Mouse (Mus musculus) heart, embryonic 16.5 days (tissue): ENCODE data around the gene Plekhb1. TPM values are rescaled to one million over a fixed set of nuclear protein-coding genes. Genes with fewer than 3 reads are reported as not detected.

ENCODE experiments used
- ATAC-seq: fragments of 200-750 bp; cut with Nextera tagmentation; replicated peaks from 2 replicates; pipeline ENCODE4 v1.8.0; 2017; ENCODE audit warnings: moderate number of reproducible peaks; ENCODE audit not compliant: insufficient read depth, low FRiP score; ENCODE audit errors: extremely low read depth
- H3K27ac ChIP-seq: fragments of 300-500 bp; sonication (generic); 2 replicates; pipeline ENCODE4 v1.5.1; 2014; ENCODE audit warnings: mild to moderate bottlenecking, low read length, control low read depth, moderate library complexity
- H3K27me3 ChIP-seq: fragments of 300-500 bp; sonication (generic); 2 replicates; pipeline ENCODE4 v1.6.1; 2014; ENCODE audit warnings: low read length, mixed read lengths; ENCODE audit not compliant: control insufficient read depth, insufficient read depth
- H3K36me3 ChIP-seq: fragments of 300-500 bp; sonication (generic); 2 replicates; pipeline ENCODE4 v1.6.1; 2014; ENCODE audit not compliant: control insufficient read depth, insufficient read depth
- H3K4me1 ChIP-seq: fragments of 300-500 bp; sonication (generic); 2 replicates; pipeline ENCODE4 v1.6.1; 2014; ENCODE audit warnings: low read length, mixed read lengths; ENCODE audit not compliant: control insufficient read depth, insufficient read depth
- H3K4me2 ChIP-seq: fragments of 300-500 bp; sonication (generic); 2 replicates; pipeline ENCODE4 v1.6.1; 2014; ENCODE audit warnings: low read depth, mild to moderate bottlenecking, control low read depth, low read length
- H3K4me3 ChIP-seq: fragments of 300-500 bp; sonication (generic); 2 replicates; pipeline ENCODE4 v1.5.1; 2014; ENCODE audit warnings: mild to moderate bottlenecking, control low read depth, low read length
- H3K9ac ChIP-seq: fragments of 300-500 bp; sonication (generic); 2 replicates; pipeline ENCODE4 v1.6.1; 2014; ENCODE audit warnings: low read length, control low read depth
- H3K9me3 ChIP-seq: fragments of 300-500 bp; sonication (generic); replicated peaks from 2 replicates; pipeline ENCODE4 v1.6.1; 2016; ENCODE audit warnings: low read length; ENCODE audit not compliant: control insufficient read depth
- WGBS: fragments of 180-500 bp; shearing (Covaris S2); extraction: QIAGEN DNeasy Blood & Tissue Kit; methylation state at CpG from one replicate; pipeline ENCODE4 v1.1.7; 2014; 5-methylcytosine and 5-hydroxymethylcytosine counted together
- polyA plus RNA-seq: library from polyadenylated mRNA; unstranded; fragments of >200 nt; fragmentation: Nextera tagmentation; extraction: Ambion mirVana; gene quantifications from 2 replicates; pipeline ENCODE4 v1.2.1, GENCODE M21; 2015

Plekhb1 gene
- polyA plus RNA-seq, 1 experiment from 2014 or later, result 2.7 TPM

GRCm38 (mm10) chr7:100649095-100649494, 13.1 kb downstream of the Plekhb1 start:
- H3K36me3 ChIP-seq, result no peaks in the 10 kb centered on the region
- H3K27me3 ChIP-seq, result no peaks in the 10 kb centered on the region
- peak overlapping the region; percentile 8; the same call in 1 of the 2 replicates for H3K27ac ChIP-seq
- ATAC-seq, result 0 out of 2 replicates have a peak, but pooled peaks have one; percentile 46
- H3K4me3 ChIP-seq, result no peak overlapping the region
- H3K9me3 ChIP-seq, result no peaks in the 10 kb centered on the region
- WGBS, result 71% methylated on average over 4 of the region's 4 CpGs
- no peak overlapping the region for H3K9ac ChIP-seq
- 0 out of 2 replicates have a peak, but pooled peaks cover 2% of the 10 kb centered on the region for H3K4me1 ChIP-seq
- H3K4me2 ChIP-seq, result no peak overlapping the region

- ATAC-seq, result no peak
- Histone ChIP-seq H3K27me3 (no peaks in the 10 kb centered on the region), H3K4me2 (no peak overlapping the region), H3K9ac (no peak overlapping the region), H3K36me3 (0 out of 2 replicates have a peak, but pooled peaks cover 5% of the 10 kb centered on the region), H3K27ac (no peak overlapping the region), H3K4me3 (no peak overlapping the region), H3K4me1 (no peaks in the 10 kb centered on the region), H3K9me3 (no peaks in the 10 kb centered on the region)
- 26% methylated on average over 3 of the region's 3 CpGs for WGBS
These were observed 17.1 kb downstream of the Plekhb1 start for GRCm38 (mm10) chr7:100645147-100645546.

- H3K4me2 ChIP-seq, result no peak overlapping the region
- ATAC-seq, result no peak
These were observed 19.8 kb downstream of the Plekhb1 start for GRCm38 (mm10) chr7:100642413-100642812.

GRCm38 (mm10) chr7:100637657-100638056, 24.6 kb downstream of the Plekhb1 start:
- no peaks in the 10 kb centered on the region for H3K4me1 ChIP-seq
- no peaks in the 10 kb centered on the region for H3K27me3 ChIP-seq
- ATAC-seq, result no peak; the same call in 1 of the 2 replicates
- H3K4me3 ChIP-seq, result no peak overlapping the region
- H3K4me2 ChIP-seq, result no peak overlapping the region
- H3K27ac ChIP-seq, result no peak overlapping the region
- 0% methylated on average over 1 of the region's 1 CpGs for WGBS
- no peak overlapping the region for H3K9ac ChIP-seq
- H3K36me3 ChIP-seq, result 0 out of 2 replicates have a peak, but pooled peaks cover 8% of the 10 kb centered on the region
- H3K9me3 ChIP-seq, result no peaks in the 10 kb centered on the region

More at GRCm38 (mm10) chr7:100642413-100642812, 19.8 kb downstream of the Plekhb1 start:
- Histone ChIP-seq H3K36me3 (0 out of 2 replicates have a peak, but pooled peaks cover 5% of the 10 kb centered on the region), H3K27me3 (no peaks in the 10 kb centered on the region), H3K27ac (no peak overlapping the region), H3K9ac (no peak overlapping the region), H3K4me3 (no peak overlapping the region), H3K9me3 (no peaks in the 10 kb centered on the region), H3K4me1 (no peaks in the 10 kb centered on the region)
- 89% methylated on average over 4 of the region's 4 CpGs for WGBS

GRCm38 (mm10) chr7:100624538-100624937, 37.7 kb downstream of the Plekhb1 start:
- no peak for ATAC-seq
- Histone ChIP-seq H3K4me1 (0 out of 2 replicates have a peak, but pooled peaks cover 3% of the 10 kb centered on the region), H3K27me3 (no peaks in the 10 kb centered on the region), H3K4me2 (no peak overlapping the region), H3K4me3 (no peak overlapping the region), H3K36me3 (no peaks in the 10 kb centered on the region; the same call in 1 of the 2 replicates), H3K9ac (no peak overlapping the region), H3K9me3 (no peaks in the 10 kb centered on the region), H3K27ac (no peak overlapping the region)
- WGBS, result 69% methylated on average over 3 of the region's 3 CpGs

DNA sequence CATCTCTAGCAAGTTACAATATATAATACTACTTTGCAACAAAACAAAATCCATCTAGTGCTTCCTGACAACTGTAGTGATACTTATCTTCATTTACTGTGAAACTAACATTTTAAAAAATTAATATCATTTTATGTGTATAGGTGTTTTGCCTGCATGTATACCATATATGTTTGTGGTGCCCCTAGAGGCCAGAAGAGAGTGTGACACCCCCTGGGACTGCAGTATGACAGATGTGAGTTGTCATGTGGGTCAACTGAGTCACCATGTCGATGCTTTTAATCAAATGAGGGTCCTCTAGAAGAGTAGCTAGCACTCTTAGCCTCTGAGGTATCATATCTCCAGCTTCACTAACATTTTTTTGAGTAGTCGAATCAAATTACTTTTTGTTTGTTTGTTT, 39.9 kb downstream of the Plekhb1 start:
- 78% methylated on average over 2 of the region's 2 CpGs for WGBS
- Histone ChIP-seq H3K27ac (no peak overlapping the region), H3K9me3 (no peaks in the 10 kb centered on the region), H3K36me3 (no peaks in the 10 kb centered on the region), H3K4me1 (0 out of 2 replicates have a peak, but pooled peaks cover 3% of the 10 kb centered on the region), H3K4me3 (no peak overlapping the region), H3K9ac (no peak overlapping the region), H3K27me3 (no peaks in the 10 kb centered on the region), H3K4me2 (no peak overlapping the region)
- no peak for ATAC-seq

DNA sequence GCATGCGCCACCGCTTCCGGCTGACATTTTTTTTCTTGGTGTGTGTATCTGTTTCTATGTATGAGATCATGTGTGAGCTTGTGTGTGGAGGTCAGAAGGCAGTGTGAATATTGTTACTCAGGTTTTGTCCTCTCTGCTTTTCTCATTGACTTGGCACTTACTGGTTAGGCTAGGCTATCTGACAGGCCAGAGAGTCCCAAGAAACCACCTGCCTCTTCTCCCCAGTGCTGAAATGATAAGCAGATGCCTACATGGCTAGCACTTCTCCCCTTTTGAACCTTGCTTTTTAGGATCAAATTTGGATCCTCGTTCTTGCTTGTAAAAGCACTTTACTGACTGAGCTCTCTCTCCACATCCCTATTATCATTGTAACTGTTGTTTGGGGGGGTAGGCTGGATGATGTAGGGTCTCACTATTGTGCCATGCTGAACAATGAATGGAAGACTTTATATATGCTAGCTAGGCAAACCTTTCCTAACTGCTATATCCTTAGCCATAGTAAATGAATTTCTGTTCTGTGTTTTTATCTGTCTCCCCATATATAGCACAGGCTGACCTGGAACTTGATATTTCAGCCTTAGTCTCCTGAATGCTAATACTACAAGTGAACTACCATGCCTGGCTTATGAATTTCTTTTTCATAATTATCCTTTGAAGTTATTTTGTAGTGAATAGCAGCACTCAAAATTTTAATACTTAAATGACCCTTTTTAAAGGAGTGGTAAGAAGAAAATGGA, 45.9 kb downstream of the Plekhb1 start:
- H3K27ac ChIP-seq, result no peak overlapping the region
- WGBS, result 85% methylated on average over 4 of the region's 4 CpGs
- ATAC-seq, result no peak

DNA sequence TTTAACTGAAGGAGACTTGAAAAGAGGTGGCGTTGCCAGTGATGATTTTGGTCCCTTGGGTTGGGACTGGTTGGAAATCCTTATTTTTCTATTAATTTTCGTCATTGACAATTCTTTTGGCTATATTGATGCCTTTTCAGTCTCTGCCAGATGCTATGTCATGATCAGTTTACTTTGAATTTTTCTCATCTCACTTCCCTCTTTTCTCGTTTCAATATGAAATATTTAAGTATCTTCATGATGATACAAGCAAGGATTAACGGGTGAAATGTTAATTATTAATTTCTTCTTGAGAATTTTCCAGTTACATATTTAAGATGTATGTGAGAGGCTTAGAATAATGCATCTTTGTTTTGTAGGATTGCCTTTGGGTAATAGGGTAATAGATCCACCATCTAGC, 53.3 kb downstream of the Plekhb1 start:
- no peak for ATAC-seq
- H3K9me3 ChIP-seq, result no peaks in the 10 kb centered on the region
- peak overlapping the region; percentile 100 for H3K27ac ChIP-seq
- peak overlapping the region; percentile 100 for H3K9ac ChIP-seq
- peak overlapping the region; percentile 92 for H3K4me2 ChIP-seq
- no peaks in the 10 kb centered on the region for H3K36me3 ChIP-seq
- H3K4me3 ChIP-seq, result peak overlapping the region; percentile 100
- H3K4me1 ChIP-seq, result peaks cover 7% of the 10 kb centered on the region
- H3K27me3 ChIP-seq, result no peaks in the 10 kb centered on the region; the same call in 1 of the 2 replicates
- 14% methylated on average over 4 of the region's 4 CpGs for WGBS

More for the DNA sequence above, 45.9 kb downstream of the Plekhb1 start:
- Histone ChIP-seq H3K36me3 (no peaks in the 10 kb centered on the region), H3K4me1 (peaks cover 4% of the 10 kb centered on the region; the same call in 1 of the 2 replicates), H3K9ac (no peak overlapping the region), H3K4me2 (no peak overlapping the region), H3K4me3 (no peak overlapping the region), H3K27me3 (no peaks in the 10 kb centered on the region), H3K9me3 (no peaks in the 10 kb centered on the region)

- Histone ChIP-seq H3K27ac (peak within 1 kb of the TSS; percentile 100), H3K4me2 (peak within 1 kb of the TSS; percentile 92), H3K4me1 (peaks cover 7% of the 10 kb centered on the region), H3K9ac (peak within 1 kb of the TSS; percentile 100), H3K36me3 (no peaks in the 10 kb centered on the region), H3K4me3 (peak within 1 kb of the TSS; percentile 100), H3K9me3 (no peaks in the 10 kb centered on the region), H3K27me3 (no peaks in the 10 kb centered on the region; the same call in 1 of the 2 replicates)
- peak; percentile 34 for ATAC-seq
- under 1% methylated on average over 42 of the region's 43 CpGs for WGBS
These were observed 54.0 kb downstream of the Plekhb1 start, which contains the start of gene Mrpl48 for GRCm38 (mm10) chr7:100608130-100608741. Gene Mrpl48 (minus strand): TSS chr7:100608301.
